Mouse (Mus musculus) olfactory bulb, adult 2 months (tissue): ENCODE data around the gene Slit3.

ENCODE experiments used
- CTCF ChIP-seq: fragments of 200-500 bp; IDR thresholded peaks from 2 replicates; pipeline ENCODE4 v1.5.1; 2012; ENCODE audit warnings: low read depth, mild to moderate bottlenecking, low read length, moderate library complexity; ENCODE audit not compliant: insufficient read depth
- POLR2A ChIP-seq: fragments of 200-500 bp; IDR thresholded peaks from 2 replicates; pipeline ENCODE4 v1.6.1; 2012; ENCODE audit warnings: mild to moderate bottlenecking, low read depth, low read length, moderate library complexity; ENCODE audit not compliant: insufficient read depth

GRCm38 (mm10) chr11:35743586-35743985, 622.6 kb downstream of the Slit3 start:
- TF ChIP-seq CTCF (no peak), POLR2A (no peak)
